8 mouse cellular contexts compared by ENCODE assay signal in the genomic region with DNA sequence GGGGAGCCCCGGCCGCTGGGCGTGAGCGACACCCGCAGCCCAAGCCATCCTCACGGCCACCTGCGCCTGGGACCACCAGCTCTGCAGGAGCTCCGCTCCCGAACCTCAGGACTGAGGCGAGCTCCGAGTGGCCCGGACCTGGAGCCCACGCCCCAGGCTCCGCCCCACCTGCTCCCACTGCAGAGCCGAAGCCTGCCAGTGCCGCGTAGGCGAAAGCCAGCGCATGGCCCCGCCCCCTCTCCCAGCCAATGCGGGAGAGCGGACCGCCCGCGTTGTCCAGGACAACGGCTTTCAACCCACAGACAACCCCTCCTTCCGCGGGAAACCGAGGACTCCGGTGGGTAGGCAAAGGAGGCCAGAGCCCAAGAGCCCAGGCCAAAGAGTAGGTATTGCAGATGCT. TPM values are rescaled to one million over a fixed set of nuclear protein-coding genes. Genes with fewer than 3 reads are reported as not detected.
DNase-seq lines count a peak whose midpoint lies in the region; ATAC-seq and TF ChIP-seq lines count a peak whose summit lies in the region.

No protein-coding gene starts in this region.

- peaks cover 29% of the 10 kb centered on the region for H3K36me3 ChIP-seq in intestine, embryonic 14.5 days (ENCODE audit: control insufficient read depth, insufficient read depth, low read length)

- no peak for TF ChIP-seq CTCF in cortical plate, adult 2 months (IDR thresholded peaks at IDR 0.05; ENCODE audit: extremely low read depth, insufficient read depth, low read length)

- DNase-seq in adipocyte (ENCODE audit: low spot score): peak; percentile 85
- DNase-seq in gastrocnemius, postnatal 25 days: peak; percentile 94
- peak; percentile 89 for DNase-seq in intestine, embryonic 14.5 days (ENCODE audit: low spot score)
- peak; percentile 93 to 97 for DNase-seq in left cerebral cortex, postnatal 10 days (ENCODE audit: extremely low spot score in 1 of 2, low spot score in 2 of 2)
- peak; percentile 96 for DNase-seq in right cerebral cortex, postnatal 14 days
- DNase-seq in urinary bladder, postnatal 25 days (ENCODE audit: low spot score): peak; percentile 88

- H3K27ac ChIP-seq in cortical plate, adult 2 months (ENCODE audit: insufficient read depth, low read length): peak overlapping the region; percentile 85
- no peak overlapping the region for H3K27ac ChIP-seq in intestine, embryonic 14.5 days (ENCODE audit: low read depth)

- ATAC-seq in intestine, embryonic 14.5 days (replicated peaks; ENCODE audit: low FRiP score, low TSS enrichment, low read depth): peak; percentile 85
- ATAC-seq in megakaryocyte-erythroid progenitor cell, adult 5-6 weeks (replicated peaks; ENCODE audit: low FRiP score, low TSS enrichment, poor library complexity, severe bottlenecking): peak; percentile 84

- H3K9ac ChIP-seq in intestine, embryonic 14.5 days (ENCODE audit: low read length): peak overlapping the region; percentile 44

- peak overlapping the region; percentile 91 for H3K4me2 ChIP-seq in intestine, embryonic 14.5 days (ENCODE audit: low read length)

- intact Hi-C loops in left cerebral cortex, postnatal 10 days (cut with DNase I): loop anchor here (5.0 kb wide), 2 partner anchors 37 to 117 kb away; a partner anchor contains a TSS

- no peaks in the 10 kb centered on the region for H3K9me3 ChIP-seq in intestine, embryonic 14.5 days (ENCODE audit: control insufficient read depth, low read length)

- under 1% methylated on average over 30 of the region's 30 CpGs for WGBS in intestine, embryonic 14.5 days

- peak overlapping the region; percentile 76 for H3K4me3 ChIP-seq in cortical plate, adult 2 months (ENCODE audit: insufficient read depth, low read length)
- H3K4me3 ChIP-seq in intestine, embryonic 14.5 days (ENCODE audit: low read depth, low read length): peak overlapping the region; percentile 48

- H3K27me3 ChIP-seq in intestine, embryonic 14.5 days (replicated peaks; ENCODE audit: control insufficient read depth, insufficient read depth, low read length): no peaks in the 10 kb centered on the region

- TF ChIP-seq POLR2A in cortical plate, adult 2 months (IDR thresholded peaks at IDR 0.05; ENCODE audit: extremely low read depth, insufficient read depth, low read length): peak; percentile 75; the same call in 1 of the 2 replicates

- peaks cover 6% of the 10 kb centered on the region for H3K4me1 ChIP-seq in cortical plate, adult 2 months (ENCODE audit: control insufficient read depth, insufficient read depth, low read length)
- peaks cover 32% of the 10 kb centered on the region for H3K4me1 ChIP-seq in intestine, embryonic 14.5 days (replicated peaks; ENCODE audit: control insufficient read depth, insufficient read depth, low read length)

RNA-seq across cellular contexts. Expression of a gene that starts 2.8 kb away (rescaled TPM):
- 112 and 117 TPM in 2 replicates for polyA plus RNA-seq in cortical plate, adult 2 months (2012; rRNA removed)
- 10 to 100 TPM; 14.1 to 15.1 TPM for total RNA-seq in gastrocnemius, postnatal 25 days (2021)
- 14.1 and 14.9 TPM in 2 replicates for polyA plus RNA-seq in intestine, embryonic 14.5 days (2014; fragmentation: Nextera tagmentation; extraction: Ambion mirVana)
- total RNA-seq in left cerebral cortex, postnatal 10 days (2021): 10 to 100 TPM; 77.0 to 88.7 TPM
- total RNA-seq in megakaryocyte-erythroid progenitor cell, adult 5-6 weeks (2014; fragmentation: Nextera tagmentation): 4.6 and 9.4 TPM in 2 replicates
- 7.8 and 12.8 TPM in 2 replicates for total RNA-seq in megakaryocyte-erythroid progenitor cell, adult 5-6 weeks (2017)

RNA-seq across cellular contexts. Expression of a gene that starts 38.1 kb away (rescaled TPM):
- 96.1 and 101 TPM in 2 replicates for polyA plus RNA-seq in cortical plate, adult 2 months (2012; rRNA removed)
- 10 to 100 TPM; 44.7 to 54.8 TPM for total RNA-seq in gastrocnemius, postnatal 25 days (2021)
- 121 and 126 TPM in 2 replicates for polyA plus RNA-seq in intestine, embryonic 14.5 days (2014; fragmentation: Nextera tagmentation; extraction: Ambion mirVana)
- total RNA-seq in left cerebral cortex, postnatal 10 days (2021): 10 to 100 TPM; 53.4 to 60.2 TPM
- total RNA-seq in megakaryocyte-erythroid progenitor cell, adult 5-6 weeks (2014; fragmentation: Nextera tagmentation): 162 and 225 TPM in 2 replicates
- 72.2 and 78.6 TPM in 2 replicates for total RNA-seq in megakaryocyte-erythroid progenitor cell, adult 5-6 weeks (2017)

RNA-seq across cellular contexts. Expression of a gene that starts 47.5 kb away (rescaled TPM):
- 2.4 and 2.6 TPM in 2 replicates for polyA plus RNA-seq in cortical plate, adult 2 months (2012; rRNA removed)
- 1 to 10 TPM; 3.1 to 4.2 TPM for total RNA-seq in gastrocnemius, postnatal 25 days (2021)
- 1.5 and 1.6 TPM in 2 replicates for polyA plus RNA-seq in intestine, embryonic 14.5 days (2014; fragmentation: Nextera tagmentation; extraction: Ambion mirVana)
- 1 to 10 TPM; 4.1 to 4.4 TPM for total RNA-seq in left cerebral cortex, postnatal 10 days (2021)
- 0.27 TPM in 1 of 2 replicates, not detected in the other for total RNA-seq in megakaryocyte-erythroid progenitor cell, adult 5-6 weeks (2014; fragmentation: Nextera tagmentation)
- total RNA-seq in megakaryocyte-erythroid progenitor cell, adult 5-6 weeks (2017): 0.80 TPM in 2 replicates

Comparison
In these comparisons a context has a peak if more than half of its experiments do, and no peak if none do; other contexts are left out.
1. RNA of a gene that starts 2.8 kb away (total RNA-seq): 77.0 to 88.7 TPM in left cerebral cortex, postnatal 10 days; 14.1 to 15.1 TPM in gastrocnemius, postnatal 25 days and 4.6 to 12.8 TPM in megakaryocyte-erythroid progenitor cell, adult 5-6 weeks; every median in the first group is over 4 times any median in the second.
2. Peak in every context shown above with its lines, with median percentiles within 50 percentile points of each other: DNase-seq.